In the genomic region with DNA sequence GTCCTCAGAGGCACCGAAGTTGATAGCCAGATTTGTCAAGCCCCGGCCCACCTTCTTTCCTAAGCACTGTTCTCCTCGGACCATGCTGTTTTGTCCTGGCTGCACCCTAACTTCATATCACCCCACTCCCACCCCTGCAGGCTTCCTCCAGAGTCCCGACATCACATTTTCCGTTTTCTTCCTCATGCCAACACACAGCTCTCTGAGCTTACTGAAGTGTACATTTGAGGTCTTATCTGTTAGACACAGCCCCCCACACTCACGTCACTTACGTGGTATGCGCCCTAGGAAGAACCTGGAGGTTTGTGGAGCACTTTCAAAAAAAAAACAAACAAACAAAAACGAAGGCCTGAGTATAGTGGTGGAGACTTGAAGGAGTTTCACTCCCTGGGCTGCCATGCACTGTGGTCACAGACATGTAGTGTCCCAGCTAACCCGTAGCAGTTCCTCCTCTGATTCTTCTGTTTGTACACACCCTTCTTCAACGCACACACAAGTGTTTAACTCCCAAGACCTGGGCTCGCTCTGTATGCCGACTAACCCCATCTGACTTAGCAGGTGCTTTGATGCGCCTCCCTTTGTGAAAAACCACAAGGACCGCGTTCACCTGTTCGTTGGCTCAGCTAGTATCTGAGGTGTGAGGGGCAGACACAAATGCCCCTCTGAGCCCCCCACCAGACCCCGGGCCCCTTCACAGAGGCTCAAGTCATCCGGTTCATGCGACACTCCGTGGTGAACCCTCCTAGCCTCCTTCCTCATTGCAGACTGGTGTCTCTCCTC, we compare ENCODE assay signal across 9 mouse cellular contexts. TPM values are rescaled to one million over a fixed set of nuclear protein-coding genes. Genes with fewer than 3 reads are reported as not detected.
DNase-seq lines count a peak whose midpoint lies in the region; ATAC-seq lines count a peak whose summit lies in the region.
"Had no signal": no experiment of that assay in that cellular context is flagged by ENCODE, and none has a peak within 500 bp of the region (broad histone marks: within the 10 kb centered on the region; RNA-seq: fewer than 3 reads in every experiment).

No protein-coding gene starts in this region.

- no peak for ATAC-seq in hindbrain, embryonic 12.5 days (ENCODE audit: low FRiP score)
- ATAC-seq in hindbrain, embryonic 11.5 days (ENCODE audit: low FRiP score): no peak
- ATAC-seq in common myeloid progenitor, adult 5-6 weeks (replicated peaks; ENCODE audit: low read depth, poor library complexity, severe bottlenecking): peak; percentile 63
- no peak for ATAC-seq in heart, embryonic 15.5 days (replicated peaks; ENCODE audit: insufficient number of reproducible peaks, insufficient read depth, low FRiP score, low read depth)
- no peak for ATAC-seq in stomach, embryonic 15.5 days (ENCODE audit: insufficient read depth, low FRiP score, low read depth)

- H3K4me3 ChIP-seq in hindbrain, embryonic 12.5 days: no peak overlapping the region
- H3K4me3 ChIP-seq in hindbrain, embryonic 11.5 days (ENCODE audit: low read depth, low read length): no peak overlapping the region
- H3K4me3 ChIP-seq in heart, embryonic 15.5 days: no peak overlapping the region
- no peak overlapping the region for H3K4me3 ChIP-seq in stomach, embryonic 15.5 days (replicated peaks)
- H3K4me3 ChIP-seq: layer of hippocampus, adult 2 months had no signal

- no peaks in the 10 kb centered on the region for H3K27me3 ChIP-seq in hindbrain, embryonic 12.5 days
- no peaks in the 10 kb centered on the region for H3K27me3 ChIP-seq in hindbrain, embryonic 11.5 days (ENCODE audit: control insufficient read depth, insufficient read depth, low read length)
- no peaks in the 10 kb centered on the region for H3K27me3 ChIP-seq in heart, embryonic 15.5 days
- no peaks in the 10 kb centered on the region for H3K27me3 ChIP-seq in stomach, embryonic 15.5 days (replicated peaks)

- H3K4me1 ChIP-seq in hindbrain, embryonic 12.5 days: peaks cover 75% of the 10 kb centered on the region
- H3K4me1 ChIP-seq in hindbrain, embryonic 11.5 days (replicated peaks; ENCODE audit: control insufficient read depth, insufficient read depth, low read length): peaks cover 23% of the 10 kb centered on the region
- H3K4me1 ChIP-seq in heart, embryonic 15.5 days (replicated peaks): peaks cover 90% of the 10 kb centered on the region
- H3K4me1 ChIP-seq in stomach, embryonic 15.5 days: peaks cover 55% of the 10 kb centered on the region

- WGBS in hindbrain, embryonic 12.5 days: 81% methylated on average over 21 of the region's 21 CpGs
- 83% methylated on average over 21 of the region's 21 CpGs for WGBS in hindbrain, embryonic 11.5 days
- 46% methylated on average over 21 of the region's 21 CpGs for WGBS in heart, embryonic 15.5 days
- WGBS in stomach, embryonic 15.5 days: 58% methylated on average over 21 of the region's 21 CpGs

- H3K9me3 ChIP-seq in hindbrain, embryonic 12.5 days (replicated peaks): no peaks in the 10 kb centered on the region
- H3K9me3 ChIP-seq in hindbrain, embryonic 11.5 days (ENCODE audit: control insufficient read depth, low read length): no peaks in the 10 kb centered on the region
- no peaks in the 10 kb centered on the region for H3K9me3 ChIP-seq in heart, embryonic 15.5 days (replicated peaks)
- H3K9me3 ChIP-seq in stomach, embryonic 15.5 days: no peaks in the 10 kb centered on the region

- H3K36me3 ChIP-seq in hindbrain, embryonic 12.5 days: no peaks in the 10 kb centered on the region
- no peaks in the 10 kb centered on the region for H3K36me3 ChIP-seq in hindbrain, embryonic 11.5 days (ENCODE audit: control insufficient read depth, insufficient read depth, low read length)
- H3K36me3 ChIP-seq in heart, embryonic 15.5 days: no peaks in the 10 kb centered on the region
- no peaks in the 10 kb centered on the region for H3K36me3 ChIP-seq in stomach, embryonic 15.5 days

- H3K27ac ChIP-seq in hindbrain, embryonic 12.5 days: 0 out of 2 replicates have a peak overlapping the region, but pooled peaks have one; percentile 0
- H3K27ac ChIP-seq in hindbrain, embryonic 11.5 days (ENCODE audit: low read depth, low read length): no peak overlapping the region
- H3K27ac ChIP-seq in heart, embryonic 15.5 days: peak overlapping the region; percentile 50
- H3K27ac ChIP-seq in stomach, embryonic 15.5 days: peak overlapping the region; percentile 44; the same call in 1 of the 2 replicates
- H3K27ac ChIP-seq: layer of hippocampus, adult 2 months had no signal

- no peak for DNase-seq in hindbrain, embryonic 11.5 days (ENCODE audit: low spot score)
- no peak for DNase-seq in gastrocnemius, postnatal 4 days (ENCODE audit: low spot score in 2 of 2)
- no peak for DNase-seq in left cerebral cortex, adult 11 months (ENCODE audit: low spot score)
- DNase-seq: cerebellum, postnatal 25 days had no signal

- no peak overlapping the region for H3K9ac ChIP-seq in hindbrain, embryonic 12.5 days
- H3K9ac ChIP-seq in hindbrain, embryonic 11.5 days (ENCODE audit: low read depth, low read length): no peak overlapping the region
- H3K9ac ChIP-seq in heart, embryonic 15.5 days: no peak overlapping the region
- no peak overlapping the region for H3K9ac ChIP-seq in stomach, embryonic 15.5 days

- no peak overlapping the region for H3K4me2 ChIP-seq in hindbrain, embryonic 12.5 days (replicated peaks)
- H3K4me2 ChIP-seq in hindbrain, embryonic 11.5 days (replicated peaks; ENCODE audit: low read depth, low read length): no peak overlapping the region
- H3K4me2 ChIP-seq in heart, embryonic 15.5 days: no peak overlapping the region
- no peak overlapping the region for H3K4me2 ChIP-seq in stomach, embryonic 15.5 days

RNA-seq across cellular contexts. Expression of gene Sh3bp4, which starts 19.8 kb away (rescaled TPM):
- polyA plus RNA-seq in hindbrain, embryonic 12.5 days (2016; fragmentation: Nextera tagmentation; extraction: Ambion mirVana): 28.0 and 31.4 TPM in 2 replicates
- polyA plus RNA-seq in hindbrain, embryonic 11.5 days (2014; fragmentation: Nextera tagmentation; extraction: Ambion mirVana): 18.0 and 21.7 TPM in 2 replicates
- total RNA-seq in common myeloid progenitor, adult 5-6 weeks (2017): 0.18 and 0.19 TPM in 2 replicates
- 21.2 and 21.7 TPM in 2 replicates for polyA plus RNA-seq in heart, embryonic 15.5 days (2015; fragmentation: Nextera tagmentation; extraction: Ambion mirVana)
- polyA plus RNA-seq in stomach, embryonic 15.5 days (2015; fragmentation: Nextera tagmentation; extraction: Ambion mirVana): 18.4 and 19.8 TPM in 2 replicates
- total RNA-seq in gastrocnemius, postnatal 4 days (2021): 10 to 100 TPM; 16.8 to 17.1 TPM
